Mouse (Mus musculus) CH12.LX (cell line): ENCODE measurements at regions not wholly inside any gene's neighbourhood (a gene's known extent, or its start where the extent isn't known, plus 50 kb on each side); places are given as distances from the start of the nearest gene placed in this dataset.

Source experiments
- DNase-seq: peaks from one replicate; pipeline ENCODE4 v3.0.0-alpha.2; 2013; ENCODE audit errors: extremely low read depth
- H3K27ac ChIP-seq: 2 replicates; pipeline ENCODE4 v1.5.1; 2012; ENCODE audit warnings: low read depth, mild to moderate bottlenecking, control low read depth, moderate library complexity; ENCODE audit not compliant: insufficient read depth
- H3K27me3 ChIP-seq: replicated peaks from 2 replicates; pipeline ENCODE3; 2012; ENCODE audit warnings: inconsistent platforms
- H3K36me3 ChIP-seq, 2 experiments: replicated peaks in 1 of 2; 2 replicates each; pipeline versions ENCODE3 to v1.6.1; 2012; ENCODE audit warnings: inconsistent platforms in 1 of 2, low read length in 1 of 2, mild to moderate bottlenecking in 1 of 2, mixed read lengths in 1 of 2, moderate library complexity in 1 of 2; ENCODE audit not compliant: control insufficient read depth in 1 of 2, insufficient read depth in 1 of 2
- H3K4me1 ChIP-seq, 2 experiments: 2 replicates each; pipeline ENCODE4 v1.6.1; 2012; ENCODE audit warnings: inconsistent platforms in 1 of 2, moderate library complexity in 1 of 2; ENCODE audit not compliant: insufficient read depth in 2 of 2, control insufficient read depth in 1 of 2
- H3K4me2 ChIP-seq: 2 replicates; pipeline ENCODE4 v1.6.1; 2012; ENCODE audit warnings: low read depth, mild to moderate bottlenecking, control low read depth; ENCODE audit not compliant: poor library complexity, insufficient read depth, severe bottlenecking
- H3K4me3 ChIP-seq, 3 experiments: fragments of 150-350 bp in 1 of 3; sonication (generic) in 1 of 3; replicated peaks in 1 of 3; 2 replicates each; pipeline versions ENCODE3 to v1.5.1; 2011 to 2012; ENCODE audit warnings: low read depth in 2 of 3, low read length in 2 of 3, mild to moderate bottlenecking in 2 of 3, moderate library complexity in 2 of 3, control low read depth in 1 of 3, improper control_type of control experiment in 1 of 3, inconsistent platforms in 1 of 3, mixed read lengths in 1 of 3; ENCODE audit not compliant: poor library complexity in 1 of 3
- H3K79me2 ChIP-seq: replicated peaks from 2 replicates; pipeline ENCODE4 v1.6.1; 2012; ENCODE audit warnings: mild to moderate bottlenecking, moderate library complexity; ENCODE audit not compliant: control insufficient read depth, poor library complexity, insufficient read depth, severe bottlenecking; ENCODE audit errors: extremely low read depth
- H3K9ac ChIP-seq: 2 replicates; pipeline ENCODE4 v1.6.1; 2012; ENCODE audit warnings: low read depth, mild to moderate bottlenecking, control low read depth, moderate library complexity; ENCODE audit not compliant: insufficient read depth
- H3K9me3 ChIP-seq: replicated peaks from 2 replicates; pipeline ENCODE3; 2012; ENCODE audit warnings: low read length, inconsistent platforms, mixed read lengths
- BHLHE40 ChIP-seq: IDR thresholded peaks from 2 replicates; pipeline ENCODE4 v1.6.1; 2011; ENCODE audit warnings: mild to moderate bottlenecking, low read depth, low read length, improper control_type of control experiment
- CHD1 ChIP-seq: IDR thresholded peaks from 2 replicates; pipeline ENCODE4 v1.6.1; 2012; ENCODE audit warnings: low read depth, low read length, improper control_type of control experiment, inconsistent platforms
- CTCF ChIP-seq, 2 experiments: IDR thresholded peaks in 1 of 2; conservative IDR thresholded peaks in 1 of 2; 2 replicates each; pipeline ENCODE4 v1.5.1; 2011 to 2012; ENCODE audit warnings: low read depth in 2 of 2, low read length in 2 of 2, improper control_type of control experiment in 1 of 2, inconsistent platforms in 1 of 2, mild to moderate bottlenecking in 1 of 2, moderate library complexity in 1 of 2
- ETS1 ChIP-seq: conservative IDR thresholded peaks from 2 replicates; pipeline ENCODE4 v1.6.1; 2012; ENCODE audit warnings: low read depth, mild to moderate bottlenecking, inconsistent platforms, low read length, improper control_type of control experiment, moderate library complexity
- GABPA ChIP-seq: IDR thresholded peaks from 2 replicates; pipeline ENCODE4 v1.6.1; 2012; ENCODE audit warnings: low read depth, low read length, improper control_type of control experiment, inconsistent platforms; ENCODE audit not compliant: insufficient replicate concordance
- JUN ChIP-seq: IDR thresholded peaks from 2 replicates; pipeline ENCODE4 v1.6.1; 2011; ENCODE audit warnings: low read depth, mild to moderate bottlenecking, low read length, improper control_type of control experiment, moderate library complexity; ENCODE audit not compliant: insufficient read depth
- JUND ChIP-seq: conservative IDR thresholded peaks from 2 replicates; pipeline ENCODE4 v1.6.1; 2011; ENCODE audit warnings: low read depth, low read length, improper control_type of control experiment
- KAT2A ChIP-seq: IDR thresholded peaks from 2 replicates; pipeline ENCODE4 v1.6.1; 2012; ENCODE audit warnings: low read length, improper control_type of control experiment, inconsistent platforms; ENCODE audit not compliant: insufficient replicate concordance
- MAFK ChIP-seq: IDR thresholded peaks from 2 replicates; pipeline ENCODE4 v1.6.1; 2011; ENCODE audit warnings: low read length, improper control_type of control experiment; ENCODE audit not compliant: insufficient replicate concordance
- MAX ChIP-seq: IDR thresholded peaks from 2 replicates; pipeline ENCODE4 v1.6.1; 2011; ENCODE audit warnings: low read length, improper control_type of control experiment
- MAZ ChIP-seq: IDR thresholded peaks from 2 replicates; pipeline ENCODE4 v1.6.1; 2012; ENCODE audit warnings: low read depth, mild to moderate bottlenecking, inconsistent platforms, low read length, improper control_type of control experiment, moderate library complexity
- NRF1 ChIP-seq: IDR thresholded peaks from 2 replicates; pipeline ENCODE4 v1.6.1; 2014; ENCODE audit warnings: low read depth, mild to moderate bottlenecking, inconsistent platforms, low read length, improper control_type of control experiment, moderate library complexity
- PAX5 ChIP-seq: IDR thresholded peaks from 2 replicates; pipeline ENCODE4 v1.6.1; 2012; ENCODE audit warnings: low read length, inconsistent platforms, mixed read lengths
- POLR2AphosphoS2 ChIP-seq: IDR thresholded peaks from 2 replicates; pipeline ENCODE4 v1.6.1; 2011; ENCODE audit warnings: low read depth, low read length, improper control_type of control experiment
- RCOR1 ChIP-seq: conservative IDR thresholded peaks from 2 replicates; pipeline ENCODE4 v1.6.1; 2012; ENCODE audit warnings: low read depth, mild to moderate bottlenecking, inconsistent platforms, low read length, improper control_type of control experiment
- TBP ChIP-seq: conservative IDR thresholded peaks from 2 replicates; pipeline ENCODE4 v1.6.1; 2011; ENCODE audit warnings: low read depth, low read length, improper control_type of control experiment
- TCF12 ChIP-seq: IDR thresholded peaks from 2 replicates; pipeline ENCODE4 v1.6.1; 2014; ENCODE audit warnings: low read depth, mild to moderate bottlenecking, inconsistent platforms, low read length, improper control_type of control experiment
- UBTF ChIP-seq: IDR thresholded peaks from 2 replicates; pipeline ENCODE4 v1.6.1; 2012; ENCODE audit warnings: low read depth, mild to moderate bottlenecking, inconsistent platforms, low read length, improper control_type of control experiment, moderate library complexity
- USF2 ChIP-seq: conservative IDR thresholded peaks from 2 replicates; pipeline ENCODE4 v1.6.1; 2011; ENCODE audit warnings: low read depth, low read length, improper control_type of control experiment
- ZC3H11A ChIP-seq: IDR thresholded peaks from 2 replicates; pipeline ENCODE4 v1.6.1; 2012; ENCODE audit warnings: low read depth, mild to moderate bottlenecking, inconsistent platforms, low read length, improper control_type of control experiment
- ZKSCAN1 ChIP-seq: IDR thresholded peaks from 2 replicates; pipeline ENCODE4 v1.6.1; 2012; ENCODE audit warnings: low read depth, inconsistent platforms, low read length, improper control_type of control experiment, borderline replicate concordance
- ZMIZ1 ChIP-seq: IDR thresholded peaks from 2 replicates; pipeline ENCODE4 v1.6.1; 2012; ENCODE audit warnings: low read depth, mild to moderate bottlenecking, inconsistent platforms, low read length, improper control_type of control experiment
- ZNF384 ChIP-seq: IDR thresholded peaks from 2 replicates; pipeline ENCODE4 v1.6.1; 2012; ENCODE audit warnings: low read depth, low read length, improper control_type of control experiment, inconsistent platforms
- dilution Hi-C: fragments of 300-500 bp; cut with MboI; formaldehyde crosslinking; loops from 2 replicates; pipeline ENCODE4 v1.14.3; 2020; ENCODE audit warnings: low sequenced_read_pairs; ENCODE audit not compliant: extremely low pct_unique_long_range_greater_than_20kb, extremely low pct_ligation_motif_present
- in situ Hi-C: fragments of 300-500 bp; cut with MboI; formaldehyde crosslinking; loops from 3 replicates; pipeline ENCODE4 v1.14.3; 2019; ENCODE audit warnings: low sequenced_read_pairs, low pct_ligation_motif_present, low pct_unique_long_range_greater_than_20kb, mixed read lengths

DNA sequence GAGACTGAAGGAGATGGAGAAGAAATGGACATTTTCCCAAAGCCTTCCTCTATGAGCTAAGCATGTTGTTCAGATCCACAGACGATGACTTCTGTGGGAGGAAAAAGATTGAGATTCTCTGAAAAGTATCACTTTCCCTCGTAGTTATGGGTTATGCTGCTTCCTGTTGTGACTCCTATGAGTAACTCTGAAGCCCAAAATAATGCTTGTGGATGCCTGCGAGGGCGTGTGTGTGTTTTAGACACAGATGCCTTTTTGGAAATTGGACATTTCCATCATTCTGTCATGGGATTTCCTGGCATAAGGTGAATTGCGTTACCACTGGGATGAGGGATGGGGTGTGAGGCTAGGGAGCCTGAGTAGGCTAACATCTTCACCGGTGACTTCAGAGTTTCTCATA is 104.8 kb upstream of the Sorcs3 start:
- Histone ChIP-seq H3K4me3 (no peak overlapping the region), H3K27ac (no peak overlapping the region), H3K4me2 (no peak overlapping the region), H3K36me3 (no peaks in the 10 kb centered on the region), H3K79me2 (no peaks in the 10 kb centered on the region), H3K27me3 (peaks cover 58% of the 10 kb centered on the region), H3K9ac (no peak overlapping the region), H3K9me3 (no peaks in the 10 kb centered on the region), H3K4me1 (no peaks in the 10 kb centered on the region)
- in situ Hi-C loops = no loop called here
- DNase-seq = no peak
- TF ChIP-seq USF2 = no peak
- TF ChIP-seq RCOR1 = no peak
- no peak for TF ChIP-seq ZNF384
- TF ChIP-seq GABPA = no peak
- TF ChIP-seq POLR2AphosphoS2 = no peak
- TF ChIP-seq MAFK = no peak
- TF ChIP-seq PAX5 = no peak
- TF ChIP-seq NRF1 = no peak
- TF ChIP-seq BHLHE40 = no peak
- TF ChIP-seq ZC3H11A = no peak
- TF ChIP-seq CTCF (conservative IDR thresholded peaks at IDR 0.05 in 1 of 2, IDR thresholded peaks at IDR 0.05 in 1 of 2; ENCODE audit: low read depth in 2 of 2, low read length in 2 of 2) = no peak
- no peak for TF ChIP-seq TBP
- TF ChIP-seq JUND = no peak
- no peak for TF ChIP-seq TCF12
- TF ChIP-seq CHD1 = no peak
- TF ChIP-seq ZKSCAN1 = no peak
- TF ChIP-seq MAZ = no peak
- dilution Hi-C loops = no loop called here

DNA sequence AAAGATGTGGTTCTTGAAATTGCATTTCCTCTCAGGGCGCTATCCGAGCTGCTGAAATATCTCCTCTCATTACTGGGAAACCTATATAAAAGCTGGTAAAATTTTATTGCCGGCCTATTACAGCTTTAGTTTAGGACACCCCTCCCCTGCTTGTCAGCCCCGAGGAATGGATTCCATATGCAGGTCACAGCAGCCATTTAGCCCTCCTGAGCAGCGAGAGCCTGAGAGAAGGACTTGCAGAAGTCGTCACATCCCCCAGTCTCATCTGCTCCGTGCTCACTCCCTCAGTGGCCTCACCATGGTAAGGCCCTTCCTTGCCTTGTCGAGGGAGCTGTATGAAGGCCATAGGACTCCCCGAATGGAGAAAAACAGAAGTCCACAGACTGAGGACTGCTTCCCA is 90.7 kb upstream of the Sorcs3 start:
- DNase-seq = no peak
- no peak overlapping the region for H3K9ac ChIP-seq
- H3K79me2 ChIP-seq = no peaks in the 10 kb centered on the region
- H3K4me2 ChIP-seq = no peak overlapping the region
- no peaks in the 10 kb centered on the region for H3K9me3 ChIP-seq
- H3K27me3 ChIP-seq = peaks cover 53% of the 10 kb centered on the region
- no peaks in the 10 kb centered on the region for H3K36me3 ChIP-seq
- no peak for TF ChIP-seq POLR2AphosphoS2
- TF ChIP-seq MAZ = no peak
- TF ChIP-seq ZMIZ1 = no peak
- no peak for TF ChIP-seq BHLHE40
- no peak for TF ChIP-seq MAX
- TF ChIP-seq MAFK = no peak
- no peak for TF ChIP-seq KAT2A
- TF ChIP-seq NRF1 = no peak
- TF ChIP-seq TBP = no peak
- no peak for TF ChIP-seq JUN
- no peak for TF ChIP-seq TCF12
- TF ChIP-seq ETS1 = no peak
- TF ChIP-seq UBTF = no peak
- dilution Hi-C loops (no loop called here), in situ Hi-C loops (no loop called here)
- H3K4me3 ChIP-seq = no peak overlapping the region
- H3K4me1 ChIP-seq = no peaks in the 10 kb centered on the region
- H3K27ac ChIP-seq = no peak overlapping the region
